Mouse (Mus musculus) erythroblast, embryonic 14.5 days (primary cell): ENCODE data around the gene Tspear.

Experiments
- GATA1 ChIP-seq: IDR thresholded peaks from 2 replicates; pipeline ENCODE4 v1.6.1; 2012; ENCODE audit warnings: low read length, inconsistent platforms, mixed read lengths
- TAL1 ChIP-seq: IDR thresholded peaks from 3 replicates; pipeline ENCODE4 v1.6.1; 2012; ENCODE audit warnings: low read length, inconsistent platforms, mixed read lengths

DNA sequence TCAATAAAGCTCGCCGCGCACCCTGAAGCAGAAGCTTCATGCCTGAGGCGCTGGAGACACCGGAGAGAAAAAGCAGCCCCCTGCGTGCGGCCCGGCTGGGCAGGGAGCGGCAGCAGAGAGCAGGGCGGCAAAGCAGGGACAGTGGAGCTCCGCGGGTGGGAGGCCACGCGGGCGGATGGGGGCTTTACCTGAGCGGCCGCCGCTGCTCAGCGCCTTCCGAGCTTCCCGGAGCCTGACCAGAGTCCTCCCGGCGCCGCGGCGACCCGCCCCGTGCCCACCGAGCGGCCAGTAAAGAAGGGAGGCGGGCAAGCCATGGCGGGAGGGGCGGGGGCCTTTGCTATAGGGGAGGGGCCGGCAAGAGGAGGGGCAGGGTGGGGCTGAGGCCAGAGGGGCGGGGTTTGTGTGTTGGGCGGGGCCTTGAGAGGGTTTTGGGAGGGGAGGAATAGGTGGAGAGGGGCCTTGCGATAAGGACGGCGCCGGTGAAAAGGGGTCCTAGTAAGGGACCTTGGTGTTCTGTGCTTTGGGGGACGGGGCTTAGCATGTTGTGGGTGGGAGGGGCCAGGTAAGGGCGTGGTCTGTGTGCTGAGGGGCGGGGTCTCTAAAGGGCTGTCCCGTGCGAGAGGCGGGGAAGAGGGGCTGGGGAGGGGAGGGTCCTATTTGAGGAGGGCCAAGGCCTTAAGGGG, 216.0 kb downstream of the Tspear start, which contains the start of gene Lrrc3:
- TF ChIP-seq TAL1 (no peak), GATA1 (no peak)
